Mouse (Mus musculus) layer of hippocampus, postnatal 10 days (tissue): ENCODE measurements around the gene A930033H14Rik. TPM values are rescaled to one million over a fixed set of nuclear protein-coding genes. Genes with fewer than 3 reads are reported as not detected.

Experiments used
- DNase-seq, 2 experiments: peaks; one replicate each; pipeline ENCODE4 v3.0.0; 2021; ENCODE audit warnings: low spot score in 2 of 2
- total RNA-seq, 2 experiments: library from RNA; stranded (reverse); gene quantifications; 2 replicates each; pipeline ENCODE4 v1.2.3; 2021

Gene A930033H14Rik
- total RNA-seq, 2 experiments from 2014 or later, result 4.3 to 5.5 TPM

DNA sequence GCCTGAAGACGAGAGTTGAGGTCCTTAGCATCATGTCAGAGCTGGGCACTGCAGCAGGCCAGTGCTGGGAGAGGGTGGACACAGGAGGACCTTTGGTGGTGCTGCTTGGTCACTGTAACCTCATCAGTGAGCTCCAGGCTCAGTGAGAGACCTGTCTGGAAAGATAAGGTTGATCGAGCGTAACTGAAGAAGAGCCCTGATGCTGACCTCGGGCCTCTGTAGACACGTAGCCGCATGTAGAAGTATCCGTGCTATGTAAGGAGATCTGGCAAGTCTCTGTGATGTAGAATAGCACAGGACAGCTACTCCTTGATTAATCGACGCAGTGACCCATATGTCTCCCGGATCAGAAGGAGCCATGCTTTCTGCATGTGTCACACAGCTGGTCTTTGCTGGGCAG, 19.2 kb downstream of the A930033H14Rik start:
- DNase-seq, result no peak

GRCm38 (mm10) chr10:69192266-69192665, 20.6 kb downstream of the A930033H14Rik start:
- DNase-seq, result peak in 1 of 2 experiments; percentile 16

DNA sequence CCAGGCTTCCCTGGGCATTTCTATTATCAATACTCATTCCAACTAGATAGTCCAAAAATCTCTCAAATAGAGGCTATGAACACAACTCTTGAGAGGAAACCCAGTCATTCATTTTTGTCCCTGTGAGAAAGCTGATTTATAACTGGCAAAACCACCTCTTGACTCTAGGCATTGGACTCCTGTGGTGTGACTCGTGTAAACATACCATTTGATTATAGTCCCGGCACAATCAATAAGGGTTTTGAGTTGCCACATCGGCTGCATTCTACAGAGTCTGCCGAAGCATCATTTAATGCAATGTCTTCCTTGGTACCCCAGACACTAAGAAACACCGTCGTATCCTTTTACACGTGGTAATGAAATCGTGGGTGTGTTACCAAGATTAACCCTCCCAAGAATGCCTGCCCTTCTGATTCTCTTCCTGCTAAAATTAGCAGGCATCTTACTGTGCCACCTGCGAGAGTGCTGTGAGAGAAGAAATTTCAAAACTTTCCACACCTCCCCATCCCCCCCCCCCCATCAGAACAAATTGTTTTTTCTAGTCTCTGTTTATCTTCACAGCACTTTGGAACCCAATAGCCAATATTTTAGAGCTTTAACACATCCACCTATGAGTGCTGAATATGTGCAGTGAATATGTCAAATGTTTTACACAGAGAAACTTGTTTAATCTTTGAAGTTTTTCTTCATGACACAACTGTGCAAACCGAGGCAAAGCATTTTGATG, 22.3 kb downstream of the A930033H14Rik start:
- no peak for DNase-seq

GRCm38 (mm10) chr10:69187773-69188443, 25.0 kb downstream of the A930033H14Rik start:
- DNase-seq, result no peak

DNA sequence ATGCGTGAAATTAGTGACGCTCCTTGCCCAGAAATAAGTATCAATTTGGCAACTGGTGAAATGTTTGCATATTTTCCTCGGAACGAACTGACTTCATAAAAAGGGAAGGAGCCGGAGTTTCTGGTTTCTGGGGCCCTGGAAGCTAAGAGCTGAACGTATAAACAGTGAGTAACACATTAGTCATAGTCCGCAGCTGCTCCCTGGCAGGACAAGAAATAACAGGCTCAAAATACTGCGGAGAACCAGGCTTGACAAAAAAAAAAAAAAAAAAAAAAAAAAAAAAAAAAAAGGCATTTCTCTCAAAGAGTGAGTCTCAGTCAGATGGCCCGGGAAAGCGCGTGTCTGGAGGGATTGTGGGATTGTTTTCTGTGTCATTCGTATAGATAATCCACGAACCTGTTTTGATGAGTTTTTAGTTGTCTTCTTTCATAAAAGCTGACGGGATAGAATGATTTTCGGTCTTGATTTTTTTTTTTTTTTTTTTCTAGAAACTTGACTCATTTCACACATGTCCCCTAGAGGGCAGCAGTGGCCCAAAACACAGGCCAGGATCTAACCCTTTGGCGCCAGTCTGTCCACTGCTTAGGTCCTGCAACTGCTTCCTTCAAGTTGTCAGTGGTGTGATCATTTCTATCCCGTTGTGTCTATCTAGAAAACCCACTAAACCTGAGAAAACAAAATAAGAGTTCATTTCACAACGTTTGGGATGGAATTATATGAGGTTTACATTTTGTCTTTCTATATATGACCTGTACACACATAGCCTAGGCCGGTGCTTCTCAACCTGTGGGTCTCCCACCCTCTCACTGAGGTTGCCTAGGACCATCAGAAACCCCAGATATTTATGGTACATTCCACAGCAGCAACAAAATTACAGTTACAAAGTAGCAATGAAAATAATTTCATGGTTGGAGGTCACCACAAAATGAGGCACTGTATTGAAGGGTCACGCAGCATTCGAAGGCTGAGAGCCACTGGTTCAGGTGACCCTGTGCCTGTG, 26.7 kb downstream of the A930033H14Rik start:
- DNase-seq, result peak; percentile 62 to 77

- no peak for DNase-seq
These were observed 27.5 kb downstream of the A930033H14Rik start for GRCm38 (mm10) chr10:69185431-69185830.

DNA sequence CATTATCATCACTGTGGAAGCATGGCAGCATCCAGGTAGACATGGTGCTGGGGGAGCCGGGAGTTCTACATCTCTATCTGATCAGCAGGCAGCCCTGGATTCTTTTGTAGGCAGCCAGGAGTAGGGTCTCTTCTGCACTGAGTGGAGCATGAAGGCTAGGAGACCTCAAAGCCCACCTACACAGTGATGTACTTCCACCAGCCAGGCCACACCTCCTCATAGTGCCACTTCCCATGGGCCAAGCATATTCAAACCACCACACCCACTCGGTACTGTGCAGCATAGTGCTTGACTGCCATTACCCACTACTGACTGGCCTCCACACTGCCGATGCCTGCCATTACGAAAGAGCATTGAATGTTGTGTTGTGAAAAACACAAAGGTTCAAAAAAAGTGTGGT, 28.0 kb downstream of the A930033H14Rik start:
- DNase-seq, result no peak

DNA sequence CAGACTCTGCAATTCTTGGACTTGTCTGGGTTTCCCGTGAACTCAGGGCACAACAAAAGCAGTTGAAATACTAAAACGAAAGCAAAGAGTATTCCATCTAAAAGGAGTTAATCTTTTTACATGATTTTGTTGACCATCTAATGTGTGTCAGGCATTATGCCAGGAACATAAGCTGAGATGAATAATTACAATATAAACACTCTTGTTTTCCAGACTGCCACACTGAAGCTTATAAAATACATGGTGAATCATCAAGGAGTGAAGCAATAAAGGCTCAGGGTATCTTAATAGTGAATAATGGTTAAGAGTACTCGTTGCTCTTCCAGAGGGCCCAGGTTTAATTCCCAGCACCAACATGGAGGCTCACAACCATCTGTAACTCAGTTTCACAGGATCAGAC, 31.9 kb downstream of the A930033H14Rik start:
- DNase-seq, result no peak

DNA sequence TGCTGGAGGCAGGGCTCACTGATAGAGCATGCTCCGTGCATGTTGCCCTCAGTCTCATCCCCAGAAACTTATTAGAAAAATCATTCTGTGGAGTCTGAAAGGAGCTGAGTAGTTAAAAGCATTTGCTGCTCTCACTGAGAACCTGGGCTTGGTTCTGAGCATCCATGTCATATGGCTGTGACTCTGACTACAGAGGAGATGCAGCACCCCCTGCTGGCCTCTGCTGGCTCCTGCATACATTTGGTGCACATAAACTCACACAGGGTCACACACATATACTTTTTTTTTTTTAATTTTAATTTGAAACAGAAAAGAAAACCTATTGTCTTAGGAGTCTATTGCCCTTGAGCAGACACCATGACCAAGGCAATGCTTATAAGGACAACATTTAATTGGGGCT, 33.6 kb downstream of the A930033H14Rik start:
- no peak for DNase-seq

GRCm38 (mm10) chr10:69176116-69176515, 36.8 kb downstream of the A930033H14Rik start:
- DNase-seq, result no peak

DNA sequence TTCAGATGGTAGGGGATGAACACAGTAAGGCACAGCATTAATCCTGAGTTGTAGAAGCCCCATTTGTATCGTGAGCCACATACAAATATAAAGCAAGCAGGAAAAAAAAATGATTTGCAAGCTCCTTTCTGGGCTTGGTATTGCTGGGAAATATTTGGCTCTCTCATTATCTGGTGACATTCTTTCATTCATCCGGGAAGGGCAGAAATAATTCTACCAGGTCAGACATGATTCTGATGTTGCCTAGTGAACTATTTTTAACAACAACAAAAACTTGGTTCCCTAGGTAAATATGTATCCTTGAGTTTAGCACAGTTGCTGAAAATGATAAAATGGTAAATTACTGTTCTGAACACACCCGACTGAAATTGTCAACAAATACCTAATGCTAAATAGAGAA, 40.5 kb downstream of the A930033H14Rik start:
- no peak for DNase-seq

GRCm38 (mm10) chr10:69166514-69166913, 46.4 kb downstream of the A930033H14Rik start:
- DNase-seq, result no peak

DNA sequence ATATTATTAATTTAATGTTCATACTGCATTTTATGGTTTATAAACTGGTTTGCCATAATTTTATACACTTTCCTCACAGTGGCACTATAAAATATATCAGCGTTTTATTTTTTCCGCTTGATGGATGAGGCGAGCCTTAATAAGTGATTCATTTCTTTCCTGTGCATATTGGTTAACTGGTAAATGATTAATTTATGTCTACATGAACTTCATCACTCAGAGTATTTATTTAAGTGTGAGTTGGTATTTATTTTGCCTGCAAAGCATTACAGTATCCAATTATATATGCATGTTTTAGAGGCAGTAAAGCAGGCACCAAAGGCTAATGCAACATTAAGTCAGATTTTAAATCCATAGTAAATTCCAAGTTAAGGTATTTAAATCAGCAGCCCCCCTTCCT, 47.1 kb downstream of the A930033H14Rik start:
- no peak for DNase-seq

DNA sequence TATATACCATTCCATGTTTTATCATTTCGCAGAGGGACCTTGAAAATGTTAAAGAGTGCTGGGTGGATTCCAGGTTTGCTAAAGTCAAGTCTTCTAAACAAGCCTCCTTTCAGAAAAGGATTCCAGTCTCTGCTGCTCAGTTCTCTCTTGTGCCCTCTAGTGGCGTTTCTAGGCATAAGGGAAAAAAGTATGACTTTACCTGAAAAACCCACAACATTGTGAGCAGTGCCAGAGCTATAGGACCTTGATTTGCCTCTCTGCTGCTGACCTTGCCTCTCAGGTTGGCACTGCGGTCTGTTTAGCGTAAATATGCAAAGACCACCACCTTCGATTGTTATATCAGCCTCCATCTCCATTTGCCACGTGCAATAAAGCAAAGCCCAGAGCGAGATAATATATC, 47.8 kb downstream of the A930033H14Rik start:
- peak in 1 of 2 experiments; percentile 20 for DNase-seq

DNA sequence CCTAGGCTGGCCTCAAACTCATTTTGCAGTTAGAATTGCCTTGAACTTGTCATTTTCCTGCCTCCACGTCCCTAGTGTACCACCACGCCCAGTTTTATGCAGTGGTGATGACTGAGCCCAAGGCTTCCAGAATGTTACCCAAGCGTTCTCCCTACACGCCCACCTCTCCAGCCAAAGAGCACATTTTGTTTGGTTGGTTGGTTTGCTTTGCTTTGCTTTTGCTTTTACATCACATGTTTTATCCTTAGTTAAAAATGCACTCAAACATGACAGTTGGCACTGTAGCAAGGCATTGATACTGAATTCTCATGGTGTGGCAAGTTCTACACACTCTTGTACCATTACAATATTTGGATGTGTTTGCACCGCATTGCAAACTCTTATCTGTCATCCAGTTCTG, 49.7 kb downstream of the A930033H14Rik start:
- DNase-seq, result no peak

DNA sequence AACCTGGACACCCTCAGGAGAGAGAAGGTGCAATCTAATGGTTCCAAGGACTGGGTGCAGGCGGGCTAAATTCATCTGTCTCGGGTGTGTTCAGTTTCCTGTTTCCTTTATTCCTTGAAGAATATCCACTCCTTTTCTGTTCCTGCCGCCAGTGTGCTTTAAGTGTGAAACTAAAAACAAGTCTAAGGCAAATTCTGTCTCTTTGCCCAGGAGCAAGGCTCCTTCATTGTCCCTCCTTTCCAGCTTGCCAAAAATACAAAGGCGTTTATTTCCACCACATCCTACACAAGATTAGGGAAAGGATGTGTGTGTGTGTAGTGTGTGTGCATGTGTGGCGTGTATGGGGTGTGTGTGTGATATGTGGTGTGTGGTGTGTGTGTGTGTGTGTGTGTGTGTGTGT, 50.3 kb downstream of the A930033H14Rik start:
- DNase-seq, result no peak

DNA sequence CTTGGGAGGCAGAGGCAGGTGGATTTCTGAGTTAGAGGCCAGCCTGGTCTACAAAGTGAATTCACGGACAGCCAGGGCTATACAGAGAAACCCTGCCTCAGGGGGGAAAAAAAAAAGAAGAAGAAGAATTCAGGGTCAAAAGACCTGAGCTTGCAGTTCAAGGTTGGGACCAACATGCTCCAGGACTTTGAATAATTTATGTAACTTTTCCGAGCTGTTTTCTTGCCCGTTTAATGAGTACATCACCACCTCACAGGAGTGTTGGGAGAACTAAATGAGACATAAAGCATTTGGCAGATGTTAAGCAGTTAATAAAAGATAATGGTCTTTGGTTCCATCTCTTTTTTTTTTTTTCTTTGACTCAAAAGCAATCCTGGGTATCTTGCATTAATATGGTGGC, 51.4 kb downstream of the A930033H14Rik start:
- no peak for DNase-seq

DNA sequence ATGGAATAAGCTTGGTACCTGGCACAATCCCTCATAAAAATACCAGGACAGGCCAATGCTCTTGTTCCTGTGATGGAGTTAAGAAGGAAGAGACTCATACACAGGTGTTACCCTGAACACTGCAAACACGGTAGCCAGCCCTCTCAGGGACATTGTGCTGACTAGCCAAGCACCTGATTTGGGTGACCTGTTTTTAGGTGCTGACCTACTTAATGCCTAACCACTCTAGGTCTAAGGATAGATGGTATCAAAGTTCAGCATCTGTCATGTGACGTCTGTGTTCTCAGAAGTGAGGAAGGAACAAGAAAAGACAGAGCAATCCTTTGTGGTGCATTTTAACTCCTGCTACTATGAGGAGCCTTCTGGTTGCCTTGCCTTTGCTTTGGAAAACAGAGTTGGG, 52.0 kb downstream of the A930033H14Rik start:
- no peak for DNase-seq
